Mouse (Mus musculus): ENCODE data around the gene Lao1.

The Lao1 gene

GRCm38 (mm10) chr4:119017078-119017477 lies 55.7 kb downstream of the Lao1 start:
- DNase-seq, result no peak

Data from kidney, postnatal 4 days (tissue).